In genomic region chr14:8215208-8215778, GRCm38 (mm10) we compare ENCODE assay signal across 8 mouse cellular contexts. TPM values are rescaled to one million over a fixed set of nuclear protein-coding genes. Genes with fewer than 3 reads are reported as not detected.
DNase-seq lines count a peak whose midpoint lies in the region; ATAC-seq and TF ChIP-seq lines count a peak whose summit lies in the region.

No protein-coding gene starts in this region.

- H3K4me2 ChIP-seq in forebrain, postnatal 0 days (ENCODE audit: low read depth): peak overlapping the region; percentile 79
- H3K4me2 ChIP-seq in neural tube, embryonic 12.5 days (replicated peaks): peak overlapping the region; percentile 81

- peaks cover 5% of the 10 kb centered on the region; the same call in 1 of the 2 replicates for H3K4me1 ChIP-seq in forebrain, postnatal 0 days (ENCODE audit: insufficient read depth)
- peaks cover 26% of the 10 kb centered on the region for H3K4me1 ChIP-seq in neural tube, embryonic 12.5 days

- WGBS in forebrain, postnatal 0 days: 18% methylated on average over 21 of the region's 21 CpGs
- 16% methylated on average over 21 of the region's 21 CpGs for WGBS in neural tube, embryonic 12.5 days

- H3K9ac ChIP-seq in forebrain, postnatal 0 days: peak overlapping the region; percentile 81
- H3K9ac ChIP-seq in neural tube, embryonic 12.5 days: no peak overlapping the region

- H3K9me3 ChIP-seq in forebrain, postnatal 0 days (ENCODE audit: low read length): no peaks in the 10 kb centered on the region
- H3K9me3 ChIP-seq in neural tube, embryonic 12.5 days: no peaks in the 10 kb centered on the region

- no peak for ATAC-seq in forebrain, postnatal 0 days
- no peak for ATAC-seq in neural tube, embryonic 12.5 days (ENCODE audit: low FRiP score, low read depth)

- intact Hi-C loops in gastrocnemius, adult 2 months (cut with DNase I): loop anchor here (2.0 to 5.0 kb wide), 2 partner anchors 42 kb away; partner anchors contain the start of genes Acox2 and Pdhb
- intact Hi-C loops in left cerebral cortex, postnatal 4 days (cut with DNase I): loop anchor here (10.0 kb wide), 1 partner anchor 90 kb away; no protein-coding TSS in a partner anchor

- H3K4me3 ChIP-seq in gastrocnemius, adult 2 months: peak overlapping the region; percentile 91
- H3K4me3 ChIP-seq in forebrain, postnatal 0 days (ENCODE audit: low read depth, low read length): peak overlapping the region; percentile 82
- H3K4me3 ChIP-seq in neural tube, embryonic 12.5 days: no peak overlapping the region

- no peaks in the 10 kb centered on the region for H3K27me3 ChIP-seq in forebrain, postnatal 0 days (ENCODE audit: insufficient read depth, low read length)
- peaks cover 6% of the 10 kb centered on the region; the same call in 1 of the 2 replicates for H3K27me3 ChIP-seq in neural tube, embryonic 12.5 days (replicated peaks)

- TF ChIP-seq CTCF in gastrocnemius, adult 2 months (IDR thresholded peaks at IDR 0.05): no peak
- TF ChIP-seq CTCF in forebrain, postnatal 0 days (IDR thresholded peaks at IDR 0.05; ENCODE audit: low read depth): 0 out of 2 replicates have a peak, but pooled peaks have one; percentile 31

- peak overlapping the region; percentile 95; the same call in 1 of the 2 replicates for H3K27ac ChIP-seq in gastrocnemius, adult 2 months
- no peak overlapping the region for H3K27ac ChIP-seq in forebrain, postnatal 0 days (ENCODE audit: low read depth, low read length)
- no peak overlapping the region for H3K27ac ChIP-seq in neural tube, embryonic 12.5 days

- no peaks in the 10 kb centered on the region for H3K36me3 ChIP-seq in forebrain, postnatal 0 days (ENCODE audit: insufficient read depth)
- no peaks in the 10 kb centered on the region for H3K36me3 ChIP-seq in neural tube, embryonic 12.5 days

- no peak for DNase-seq in gastrocnemius, adult 2 months
- no peak for DNase-seq in gastrocnemius, postnatal 10 days
- peak; percentile 63 for DNase-seq in brain, adult 2 months (ENCODE audit: low read depth, low spot score)
- no peak for DNase-seq in forebrain, postnatal 0 days
- DNase-seq in kidney, postnatal 4 days: peak; percentile 28 to 49
- DNase-seq in right cerebral cortex, postnatal 14 days: no peak
- no peak for DNase-seq in left cerebral cortex, postnatal 4 days

RNA-seq across cellular contexts. Expression of gene Kctd6, which starts 1.4 kb away (rescaled TPM):
- 1 to 10 TPM; 7.7 to 9.3 TPM for total RNA-seq in gastrocnemius, adult 2 months (2021)
- total RNA-seq in gastrocnemius, postnatal 10 days (2021): 1 to 10 TPM; 8.8 to 9.3 TPM
- 19.3 and 27.0 TPM in 2 replicates for total RNA-seq in forebrain, postnatal 0 days (2014; rRNA removed)
- 37.0 and 42.0 TPM in 2 replicates for polyA plus RNA-seq in forebrain, postnatal 0 days (2015; fragmentation: Nextera tagmentation; extraction: Ambion mirVana)
- polyA plus RNA-seq in neural tube, embryonic 12.5 days (2016; fragmentation: Nextera tagmentation; extraction: Ambion mirVana): 16.5 and 17.5 TPM in 2 replicates
- 10 to 100 TPM; 23.5 to 24.5 TPM for total RNA-seq in left cerebral cortex, postnatal 4 days (2021)

RNA-seq across cellular contexts. Expression of gene Pdhb, which starts 42.5 kb away (rescaled TPM):
- 100 to 1,000 TPM; 268 to 370 TPM for total RNA-seq in gastrocnemius, adult 2 months (2021)
- 100 to 1,000 TPM; 310 to 359 TPM for total RNA-seq in gastrocnemius, postnatal 10 days (2021)
- 151 and 183 TPM in 2 replicates for total RNA-seq in forebrain, postnatal 0 days (2014; rRNA removed)
- polyA plus RNA-seq in forebrain, postnatal 0 days (2015; fragmentation: Nextera tagmentation; extraction: Ambion mirVana): 249 and 263 TPM in 2 replicates
- polyA plus RNA-seq in neural tube, embryonic 12.5 days (2016; fragmentation: Nextera tagmentation; extraction: Ambion mirVana): 220 and 238 TPM in 2 replicates
- 100 to 1,000 TPM; 132 to 136 TPM for total RNA-seq in left cerebral cortex, postnatal 4 days (2021)

RNA-seq across cellular contexts. Expression of gene Acox2, which starts 43.9 kb away (rescaled TPM):
- total RNA-seq in gastrocnemius, adult 2 months (2021): under 1 TPM; 0.28 to 0.54 TPM
- total RNA-seq in gastrocnemius, postnatal 10 days (2021): under 1 TPM in 1 of 2 experiments, not detected in 1; 0.70 TPM
- 0.14 TPM in 1 of 2 replicates, not detected in the other for total RNA-seq in forebrain, postnatal 0 days (2014; rRNA removed)
- 0.31 and 0.59 TPM in 2 replicates for polyA plus RNA-seq in forebrain, postnatal 0 days (2015; fragmentation: Nextera tagmentation; extraction: Ambion mirVana)
- 0.52 TPM in 1 of 2 replicates, not detected in the other for polyA plus RNA-seq in neural tube, embryonic 12.5 days (2016; fragmentation: Nextera tagmentation; extraction: Ambion mirVana)
- under 1 TPM; 0.72 TPM for total RNA-seq in left cerebral cortex, postnatal 4 days (2021)

Comparison
In these comparisons a context has a peak if more than half of its experiments do, and no peak if none do; other contexts are left out.
1. DNase-seq: peak in brain, adult 2 months (single experiment) and kidney, postnatal 4 days (2 of 2); none in gastrocnemius, adult 2 months (single experiment), gastrocnemius, postnatal 10 days (single experiment), forebrain, postnatal 0 days (single experiment), right cerebral cortex, postnatal 14 days (single experiment) and left cerebral cortex, postnatal 4 days (single experiment).